Mouse (Mus musculus) cortical plate, adult 2 months (tissue): ENCODE data around the gene Atg13. TPM values are rescaled to one million over a fixed set of nuclear protein-coding genes. Genes with fewer than 3 reads are reported as not detected.

ENCODE experiments used
- H3K27ac ChIP-seq: fragments of 200-500 bp; 2 replicates; pipeline ENCODE4 v1.5.1; 2012; ENCODE audit warnings: low read length, control low read depth, inconsistent platforms; ENCODE audit not compliant: insufficient read depth
- H3K4me1 ChIP-seq: fragments of 200-500 bp; 2 replicates; pipeline ENCODE4 v1.6.1; 2011; ENCODE audit warnings: low read length; ENCODE audit not compliant: control insufficient read depth, insufficient read depth
- H3K4me3 ChIP-seq: fragments of 200-500 bp; 2 replicates; pipeline ENCODE4 v1.5.1; 2011; ENCODE audit warnings: mild to moderate bottlenecking, low read length, control low read depth; ENCODE audit not compliant: insufficient read depth
- CTCF ChIP-seq: fragments of 200-500 bp; IDR thresholded peaks from 2 replicates; pipeline ENCODE4 v1.5.1; 2011; ENCODE audit warnings: mild to moderate bottlenecking, control low read depth, low read length; ENCODE audit not compliant: insufficient read depth; ENCODE audit errors: extremely low read depth
- POLR2A ChIP-seq: fragments of 200-500 bp; IDR thresholded peaks from 2 replicates; pipeline ENCODE4 v1.6.1; 2011; ENCODE audit warnings: mild to moderate bottlenecking, low read length, control low read depth; ENCODE audit not compliant: insufficient read depth; ENCODE audit errors: extremely low read depth
- polyA plus RNA-seq: library from polyadenylated mRNA; depleted of rRNA; stranded (reverse); fragments of >200 nt; gene quantifications from 2 replicates; pipeline ENCODE4 v1.2.3, GENCODE M21; 2012

Atg13 gene
- polyA plus RNA-seq, 1 experiment = 124 TPM

- H3K27ac ChIP-seq = no peak overlapping the region
- H3K4me3 ChIP-seq = no peak overlapping the region
- H3K4me1 ChIP-seq = peaks cover 1% of the 10 kb centered on the region; the same call in 1 of the 2 replicates
- no peak for TF ChIP-seq CTCF
- TF ChIP-seq POLR2A = no peak
Measured at GRCm38 (mm10) chr2:91695436-91696224, 14.7 kb downstream of the Atg13 start.

GRCm38 (mm10) chr2:91689452-91689851 lies 20.9 kb downstream of the Atg13 start:
- TF ChIP-seq CTCF (no peak), POLR2A (no peak)
- Histone ChIP-seq H3K4me3 (no peak overlapping the region), H3K4me1 (no peaks in the 10 kb centered on the region), H3K27ac (no peak overlapping the region)

- H3K4me1 ChIP-seq = no peaks in the 10 kb centered on the region
- TF ChIP-seq CTCF (no peak), POLR2A (no peak)
- peak overlapping the region; percentile 24; the same call in 1 of the 2 replicates for H3K27ac ChIP-seq
- H3K4me3 ChIP-seq = no peak overlapping the region
Measured at GRCm38 (mm10) chr2:91683919-91684318, 26.5 kb downstream of the Atg13 start.

GRCm38 (mm10) chr2:91682850-91683249 lies 27.5 kb downstream of the Atg13 start:
- no peak overlapping the region for H3K4me3 ChIP-seq
- no peaks in the 10 kb centered on the region for H3K4me1 ChIP-seq
- TF ChIP-seq POLR2A (no peak), CTCF (peak; percentile 47; the same call in 1 of the 2 replicates)
- no peak overlapping the region for H3K27ac ChIP-seq

- TF ChIP-seq POLR2A (no peak), CTCF (no peak)
- no peak overlapping the region for H3K27ac ChIP-seq
- H3K4me3 ChIP-seq = no peak overlapping the region
- no peaks in the 10 kb centered on the region for H3K4me1 ChIP-seq
Measured at GRCm38 (mm10) chr2:91676961-91677360, 33.4 kb downstream of the Atg13 start.

- Histone ChIP-seq H3K27ac (no peak overlapping the region), H3K4me3 (no peak overlapping the region), H3K4me1 (no peaks in the 10 kb centered on the region)
- no peak for TF ChIP-seq CTCF
- TF ChIP-seq POLR2A = no peak
Measured at GRCm38 (mm10) chr2:91676420-91676819, 34.0 kb downstream of the Atg13 start.

- peak overlapping the region; percentile 19; the same call in 1 of the 2 replicates for H3K27ac ChIP-seq
- TF ChIP-seq POLR2A (0 out of 2 replicates have a peak, but pooled peaks have one; percentile 35), CTCF (no peak)
- H3K4me3 ChIP-seq = no peak overlapping the region
- no peaks in the 10 kb centered on the region for H3K4me1 ChIP-seq
Measured at GRCm38 (mm10) chr2:91674895-91675294, 35.5 kb downstream of the Atg13 start.

GRCm38 (mm10) chr2:91673587-91673986 lies 36.8 kb downstream of the Atg13 start:
- H3K4me3 ChIP-seq = no peak overlapping the region
- TF ChIP-seq POLR2A (no peak), CTCF (no peak)
- no peaks in the 10 kb centered on the region for H3K4me1 ChIP-seq
- no peak overlapping the region for H3K27ac ChIP-seq

- TF ChIP-seq POLR2A (no peak), CTCF (no peak)
- no peaks in the 10 kb centered on the region for H3K4me1 ChIP-seq
- no peak overlapping the region for H3K27ac ChIP-seq
- H3K4me3 ChIP-seq = no peak overlapping the region
Measured at GRCm38 (mm10) chr2:91670038-91670437, 40.3 kb downstream of the Atg13 start.

GRCm38 (mm10) chr2:91669326-91669725 lies 41.0 kb downstream of the Atg13 start:
- H3K27ac ChIP-seq = no peak overlapping the region
- no peak for TF ChIP-seq CTCF
- no peak for TF ChIP-seq POLR2A
- no peaks in the 10 kb centered on the region for H3K4me1 ChIP-seq
- H3K4me3 ChIP-seq = no peak overlapping the region
